Mouse (Mus musculus) yolk sac, embryonic 10.5 days (tissue): Measurements from ENCODE around the gene Lrrc55.
A peak's percentile ranks its signal among the peaks of the same experiment; 100 is the strongest.

ENCODE experiments used
- DNase-seq: peaks from one replicate; pipeline ENCODE4 v3.0.0-alpha.2; 2017; ENCODE audit warnings: low spot score

The Lrrc55 gene

DNA sequence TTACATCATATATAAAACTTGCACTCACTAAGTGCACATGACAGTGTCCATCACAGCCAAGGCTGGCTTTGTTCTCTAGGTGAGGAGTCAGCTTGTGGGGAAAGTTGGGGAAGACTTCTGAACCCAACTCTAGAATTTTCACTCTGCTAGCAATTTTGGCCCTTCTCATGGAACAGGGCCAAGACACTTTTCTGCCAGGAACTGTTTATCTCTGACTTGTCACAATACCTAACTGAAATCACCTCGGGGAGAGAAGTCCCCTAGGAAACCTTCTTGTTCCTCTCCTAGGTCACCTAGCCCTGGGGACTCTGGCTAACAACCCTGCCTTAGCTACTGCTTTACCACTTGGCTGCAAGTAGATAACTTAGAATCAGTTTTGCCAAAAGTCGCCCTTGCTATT is 64.8 kb downstream of the Lrrc55 start:
- no peak for DNase-seq

- no peak for DNase-seq
Observed at GRCm38 (mm10) chr2:85131724-85132123, 65.3 kb downstream of the Lrrc55 start.

GRCm38 (mm10) chr2:85131226-85131625 is 65.8 kb downstream of the Lrrc55 start:
- DNase-seq = no peak

DNA sequence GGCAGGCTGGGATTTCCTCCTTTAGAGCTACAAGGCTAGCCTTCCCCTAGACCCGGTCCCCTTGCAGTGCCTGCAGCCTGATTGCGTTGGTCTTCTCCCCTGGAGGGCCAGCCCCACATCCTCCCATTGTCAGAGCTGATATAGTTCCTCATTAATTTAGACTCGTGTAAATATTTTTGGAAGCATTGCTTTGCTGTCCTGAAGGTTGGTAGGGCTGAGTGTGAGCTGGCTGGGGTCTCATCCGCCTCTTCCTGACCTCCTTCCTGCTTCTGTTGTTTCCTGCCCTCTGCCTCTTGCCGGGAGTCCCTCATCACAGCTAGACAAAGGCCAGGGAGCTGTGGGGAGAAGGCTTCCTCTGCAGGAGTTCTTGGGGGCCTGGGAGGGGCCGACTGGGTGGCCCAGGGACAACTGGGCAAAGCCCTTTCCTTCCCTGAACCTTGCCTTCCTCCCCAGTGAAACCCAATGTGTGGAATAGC is 67.5 kb downstream of the Lrrc55 start:
- no peak for DNase-seq

DNA sequence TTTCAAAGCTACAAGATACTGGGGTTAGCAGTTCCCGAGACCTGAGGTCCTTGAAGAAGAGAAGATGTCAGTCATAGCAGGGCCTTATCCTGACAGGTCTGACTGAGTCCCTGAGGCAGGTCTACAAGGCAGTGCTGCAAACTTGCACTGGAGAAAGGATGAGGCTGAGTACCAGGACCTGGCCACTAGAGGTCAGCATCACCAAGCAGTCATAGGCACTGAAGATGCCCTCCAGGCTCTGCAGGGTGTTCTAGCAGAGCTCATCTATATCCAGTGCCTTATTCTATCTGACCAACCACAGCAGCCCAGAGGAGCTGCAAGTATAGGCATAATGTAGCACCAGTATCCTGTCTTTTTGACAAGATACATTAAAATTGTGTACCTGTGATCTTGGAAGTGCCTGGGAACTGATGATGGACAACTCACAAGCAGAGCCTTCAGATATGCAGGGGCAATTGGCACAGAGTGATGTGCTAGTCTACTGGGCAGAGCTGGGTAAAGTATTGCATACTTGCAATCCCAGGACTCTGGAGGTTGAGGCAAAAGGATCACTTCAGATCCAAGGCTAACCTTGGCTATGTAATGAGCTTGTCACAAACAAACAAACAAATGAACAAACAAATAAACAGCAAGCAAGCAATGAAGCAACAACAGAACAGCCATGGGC is 73.0 kb downstream of the Lrrc55 start:
- DNase-seq = peak; percentile 61

DNA sequence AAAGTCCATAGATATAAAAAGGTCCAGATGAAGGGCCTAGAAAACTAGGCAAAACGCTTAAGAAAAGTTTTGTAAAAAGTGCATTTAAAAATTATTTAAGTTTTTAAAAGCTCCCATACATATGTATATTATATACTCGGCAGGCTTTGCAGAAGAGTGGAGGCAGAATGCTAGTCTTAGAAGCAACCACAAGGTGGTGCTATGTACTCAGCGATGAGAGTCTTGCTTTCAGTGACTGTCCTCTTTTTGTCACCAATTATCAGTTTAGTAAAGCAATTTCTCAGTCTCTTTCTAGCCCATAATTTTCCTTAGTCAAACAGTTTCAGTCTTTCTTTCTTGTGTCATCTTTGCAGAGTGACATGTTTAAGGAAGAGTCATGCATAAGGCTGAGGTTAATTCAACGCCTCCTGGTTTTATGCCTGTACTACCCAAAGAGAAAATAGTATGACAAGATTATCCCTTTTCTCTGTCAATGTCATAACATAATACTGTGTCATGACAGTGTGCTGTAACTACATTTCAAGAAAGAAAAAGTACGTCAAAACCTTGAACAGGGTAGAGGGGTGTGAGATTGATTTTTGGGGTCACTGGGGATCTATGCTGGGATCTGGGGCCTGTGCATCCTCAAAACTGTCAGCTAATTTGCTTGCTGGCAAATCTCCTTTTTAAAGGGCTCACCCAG is 73.7 kb downstream of the Lrrc55 start:
- DNase-seq = no peak
